Mouse (Mus musculus): ENCODE measurements around the gene Col6a1.

- TF ChIP-seq CTCF (IDR thresholded peaks at IDR 0.05; ENCODE audit: borderline replicate concordance, extremely low read depth, insufficient read depth, insufficient read length) (no peak), POLR2A (IDR thresholded peaks at IDR 0.05; ENCODE audit: borderline replicate concordance, extremely low read depth, insufficient read depth, insufficient read length, poor library complexity, severe bottlenecking) (no peak)
These were observed 37.0 kb upstream of the Col6a1 start for GRCm38 (mm10) chr10:76763016-76763415.
